Mouse (Mus musculus): ENCODE data around the gene Caml.
A peak's percentile ranks its signal among the peaks of the same experiment; 100 is the strongest.
"Not testable (repeated sequence)": the region's sequence is repeated elsewhere in the genome, so short reads cannot be mapped to it uniquely, and the experiment has no call there.

Caml gene

DNA sequence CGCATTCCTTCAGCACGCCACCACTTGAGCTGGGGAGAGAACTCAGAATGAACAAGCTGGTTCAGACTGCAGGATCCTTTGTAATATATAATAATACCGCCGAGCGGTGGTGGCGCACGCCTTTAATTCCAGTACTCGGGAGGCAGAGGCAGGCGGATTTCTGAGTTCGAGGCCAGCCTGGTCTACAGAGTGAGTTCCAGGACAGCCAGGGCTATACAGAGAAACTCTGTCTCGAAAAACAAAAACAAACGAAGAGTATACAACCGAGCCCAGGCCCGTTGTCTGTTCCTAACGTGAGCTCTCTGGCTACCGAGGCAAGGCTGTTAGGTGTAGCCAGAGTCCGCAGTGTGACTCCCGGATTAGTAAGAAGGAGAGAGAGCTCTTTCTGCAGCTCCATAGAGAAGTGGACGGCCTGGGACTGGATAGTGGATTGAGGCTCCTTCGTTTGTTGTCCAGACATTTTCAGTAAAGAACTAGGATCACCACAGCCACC, 603 bp upstream of the Caml start:
- DNase-seq (ENCODE audit: low spot score) = not testable (repeated sequence)

GRCm38 (mm10) chr13:55634639-55635127, 11.9 kb downstream of the Caml start, which contains the start of gene Ddx46:
TSS of gene Ddx46 (plus strand) at chr13:55635027.
- DNase-seq (ENCODE audit: low spot score) = peak; percentile 95

- peak; percentile 54 for DNase-seq (ENCODE audit: low spot score)
These were observed 12.4 kb downstream of the Caml start for GRCm38 (mm10) chr13:55635146-55635571.

DNA sequence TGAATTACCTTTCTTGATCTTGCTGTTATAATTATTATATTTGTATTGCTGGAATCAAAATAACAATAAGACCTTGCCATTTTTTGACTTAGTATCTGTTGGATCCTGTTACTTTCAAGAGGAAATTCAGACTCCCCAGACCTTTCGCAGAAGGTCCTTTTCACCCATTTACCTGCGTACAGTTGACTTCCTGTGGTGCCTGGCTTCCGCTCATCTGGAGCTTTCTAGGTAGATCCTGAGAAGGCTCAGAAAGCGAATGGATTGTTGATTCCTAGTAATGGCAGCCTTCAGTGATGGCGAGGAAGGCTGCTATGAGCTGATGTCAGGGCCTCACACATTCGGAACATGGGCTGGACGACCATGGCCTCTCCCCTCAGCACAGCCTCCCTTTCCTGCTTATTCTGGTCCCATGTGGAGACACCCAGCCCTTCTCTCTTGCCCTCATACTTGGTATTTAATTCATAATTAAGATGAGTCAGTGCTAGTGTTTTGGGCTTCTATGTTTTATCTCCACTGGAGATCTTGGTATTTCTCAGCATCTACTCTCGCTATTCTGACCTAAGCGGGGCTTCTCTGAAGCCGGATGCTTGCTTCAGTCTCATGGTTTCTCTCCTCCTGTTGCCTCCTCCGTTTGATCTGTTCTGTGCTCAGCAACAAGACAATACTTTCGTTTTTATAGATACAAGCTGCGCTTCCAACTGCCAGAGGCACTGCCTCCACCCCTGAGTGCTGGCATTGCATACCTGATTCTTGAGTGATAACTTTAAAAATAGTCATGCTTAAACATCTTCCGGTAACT, 13.6 kb downstream of the Caml start:
- no peak for DNase-seq (ENCODE audit: low spot score)

DNA sequence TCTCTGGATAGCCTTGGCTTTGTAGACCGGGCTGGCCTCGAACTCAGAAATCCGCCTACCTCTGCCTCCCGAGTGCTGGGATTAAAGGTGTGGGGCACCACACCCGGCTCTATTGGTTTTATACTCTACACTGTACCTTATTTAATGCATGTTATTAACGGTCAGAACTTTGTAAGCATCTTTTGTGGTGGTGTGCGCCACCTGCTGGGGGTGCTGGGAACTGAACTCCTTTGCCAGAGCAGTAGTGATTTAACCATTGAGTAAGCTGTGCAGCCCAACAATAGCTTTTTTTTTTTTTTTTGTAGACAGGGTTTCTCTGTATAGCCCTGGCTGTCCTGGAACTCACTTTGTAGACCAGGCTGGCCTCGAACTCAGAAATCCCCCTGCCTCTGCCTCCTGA, 17.7 kb downstream of the Caml start:
- DNase-seq (ENCODE audit: low spot score) = peak; percentile 88

DNA sequence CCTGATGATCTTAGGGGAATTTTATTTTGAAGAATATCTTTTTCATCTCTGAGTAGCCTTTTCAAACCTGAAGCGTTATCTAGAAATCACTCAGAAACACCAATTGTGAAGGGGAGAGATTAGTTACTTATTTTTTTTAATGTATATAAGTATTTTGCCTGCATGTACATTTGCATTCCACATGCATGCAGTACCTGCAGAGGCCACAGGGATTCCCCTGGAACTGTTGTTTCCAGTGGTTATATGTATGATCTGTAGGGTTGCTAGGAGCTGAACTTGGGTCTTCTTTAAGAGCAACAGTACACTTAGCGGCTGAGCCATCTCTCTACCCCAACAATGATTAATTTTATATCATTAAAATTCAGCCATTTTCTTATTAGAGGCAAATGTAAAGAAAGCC, 21.7 kb downstream of the Caml start:
- no peak for DNase-seq (ENCODE audit: low spot score)

- DNase-seq (ENCODE audit: low spot score) = no peak
These were observed 27.3 kb downstream of the Caml start for GRCm38 (mm10) chr13:55650098-55650497.

GRCm38 (mm10) chr13:55650980-55651379, 28.2 kb downstream of the Caml start:
- no peak for DNase-seq (ENCODE audit: low spot score)

DNA sequence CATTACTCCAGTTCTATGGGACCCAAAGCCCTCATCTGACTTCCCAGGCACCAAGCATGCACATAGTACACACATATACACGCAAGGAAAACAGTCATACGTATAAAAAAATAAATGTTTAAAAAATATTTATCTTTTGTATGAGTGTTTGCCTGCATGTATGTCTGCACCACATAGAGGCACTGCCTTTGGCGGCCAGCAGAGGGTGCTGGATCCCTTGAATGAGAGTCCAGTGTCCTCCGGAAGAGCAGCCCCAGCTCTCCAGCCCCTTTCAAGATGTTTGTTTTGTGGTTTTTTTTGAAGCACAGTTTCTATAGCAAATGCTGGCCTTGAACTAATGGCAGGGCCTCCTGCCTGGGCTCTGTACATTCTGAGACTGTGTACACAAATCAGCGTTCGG, 45.7 kb downstream of the Caml start:
- DNase-seq (ENCODE audit: low spot score) = peak; percentile 72

DNA sequence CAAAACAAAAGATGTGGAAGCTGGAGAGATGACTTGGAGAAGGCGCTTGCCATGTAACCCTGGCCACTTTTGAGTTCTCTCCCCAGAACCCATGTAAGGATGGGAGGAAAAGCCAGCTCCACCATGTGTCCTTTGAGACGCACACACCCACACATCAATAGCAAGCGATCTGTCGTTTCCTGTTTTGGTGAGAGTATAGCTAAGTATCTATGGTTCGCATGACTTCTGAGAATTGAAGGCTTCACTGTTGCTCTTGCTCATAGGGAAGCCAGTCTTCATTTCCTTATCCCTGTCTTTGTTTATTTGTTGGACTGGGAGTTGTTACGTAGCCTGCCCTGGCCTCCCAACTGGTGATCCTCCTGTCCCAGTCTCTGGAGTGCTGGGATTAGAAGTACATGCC, 49.9 kb downstream of the Caml start:
- no peak for DNase-seq (ENCODE audit: low spot score)

DNA sequence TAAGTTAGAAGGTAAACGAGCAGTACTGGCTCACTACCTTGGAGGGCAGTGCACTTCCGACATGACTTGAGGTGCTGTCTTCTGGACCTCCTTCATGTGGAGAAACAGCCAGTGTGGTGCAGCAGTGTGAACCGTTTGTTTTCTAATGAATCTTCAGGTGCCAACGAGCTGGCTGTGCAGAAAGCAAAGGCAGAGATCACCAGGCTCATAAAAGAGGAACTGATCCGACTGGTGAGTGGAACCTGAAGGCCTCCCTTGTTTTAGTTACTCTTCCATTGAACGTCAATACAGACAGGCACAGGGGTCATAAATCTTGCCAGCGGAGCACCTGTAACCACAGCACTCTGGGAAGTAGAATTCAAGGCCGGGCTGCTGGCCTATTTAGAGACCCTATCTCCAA, 54.6 kb downstream of the Caml start:
- no peak for DNase-seq (ENCODE audit: low spot score)

Measured in testis, postnatal 10 days (tissue).